Mouse (Mus musculus) gastrocnemius, adult 2 months (tissue): ENCODE measurements around the gene Dusp22. TPM values are rescaled to one million over a fixed set of nuclear protein-coding genes. Genes with fewer than 3 reads are reported as not detected.

ENCODE experiments used
- DNase-seq: peaks from one replicate; pipeline ENCODE4 v3.0.0; 2022
- H3K27ac ChIP-seq: fragments of 200-600 bp; 2 replicates; pipeline ENCODE4 v1.8.1; 2022; ENCODE audit warnings: mild to moderate bottlenecking
- H3K4me3 ChIP-seq: fragments of 200-600 bp; 2 replicates; pipeline ENCODE4 v1.8.1; 2022; ENCODE audit warnings: mild to moderate bottlenecking, moderate library complexity
- CTCF ChIP-seq: fragments of 200-600 bp; IDR thresholded peaks from 2 replicates; pipeline ENCODE4 v1.8.1; 2022; ENCODE audit warnings: antibody characterized with exemption, mild to moderate bottlenecking, moderate library complexity
- intact Hi-C: fragments of 180-260 bp; cut with DNase I; formaldehyde crosslinking; loops from one replicate; pipeline ENCODE4 v1.15.1; 2025
- total RNA-seq, 2 experiments: library from RNA; stranded (reverse); gene quantifications; 2 replicates each; pipeline ENCODE4 v1.2.3; 2021

Gene Dusp22
- total RNA-seq, 2 experiments from 2014 or later, result 36.2 to 59.5 TPM

GRCm38 (mm10) chr13:30730104-30730793 is 70.5 kb downstream of the Dusp22 start:
- no peak overlapping the region for H3K27ac ChIP-seq
- no peak for TF ChIP-seq CTCF
- H3K4me3 ChIP-seq, result no peak overlapping the region
- intact Hi-C loops, result loop anchor here (1.0 kb wide), 1 partner anchor 129 kb away; no protein-coding TSS in a partner anchor
- no peak for DNase-seq

- TF ChIP-seq CTCF, result no peak
- intact Hi-C loops, result no loop called here
- Histone ChIP-seq H3K4me3 (no peak overlapping the region), H3K27ac (no peak overlapping the region)
- no peak for DNase-seq
These were observed 73.1 kb downstream of the Dusp22 start for GRCm38 (mm10) chr13:30732709-30733445.

- Histone ChIP-seq H3K27ac (no peak overlapping the region), H3K4me3 (no peak overlapping the region)
- no peak for DNase-seq
- intact Hi-C loops, result no loop called here
- no peak for TF ChIP-seq CTCF
These were observed 76.9 kb downstream of the Dusp22 start for GRCm38 (mm10) chr13:30736721-30737120.

- H3K27ac ChIP-seq, result no peak overlapping the region
- H3K4me3 ChIP-seq, result no peak overlapping the region
- DNase-seq, result no peak
- intact Hi-C loops, result no loop called here
- TF ChIP-seq CTCF, result no peak
These were observed 77.5 kb downstream of the Dusp22 start for GRCm38 (mm10) chr13:30737257-30737656.

- DNase-seq, result no peak
- TF ChIP-seq CTCF, result no peak
- no peak overlapping the region for H3K27ac ChIP-seq
- no peak overlapping the region for H3K4me3 ChIP-seq
- intact Hi-C loops, result no loop called here
These were observed 78.6 kb downstream of the Dusp22 start for GRCm38 (mm10) chr13:30738310-30738840.

- Histone ChIP-seq H3K4me3 (no peak overlapping the region), H3K27ac (no peak overlapping the region)
- intact Hi-C loops, result no loop called here
- no peak for TF ChIP-seq CTCF
- DNase-seq, result no peak
These were observed 81.4 kb downstream of the Dusp22 start for GRCm38 (mm10) chr13:30741172-30741571.

GRCm38 (mm10) chr13:30742411-30742970 is 82.7 kb downstream of the Dusp22 start:
- no peak for DNase-seq
- TF ChIP-seq CTCF, result no peak
- no peak overlapping the region for H3K4me3 ChIP-seq
- H3K27ac ChIP-seq, result no peak overlapping the region
- intact Hi-C loops, result no loop called here

GRCm38 (mm10) chr13:30745121-30745520 is 85.3 kb downstream of the Dusp22 start:
- no peak for TF ChIP-seq CTCF
- H3K4me3 ChIP-seq, result no peak overlapping the region
- DNase-seq, result no peak
- intact Hi-C loops, result no loop called here
- H3K27ac ChIP-seq, result no peak overlapping the region

- no peak for TF ChIP-seq CTCF
- no peak for DNase-seq
- intact Hi-C loops, result no loop called here
- Histone ChIP-seq H3K27ac (no peak overlapping the region), H3K4me3 (no peak overlapping the region)
These were observed 87.3 kb downstream of the Dusp22 start for GRCm38 (mm10) chr13:30747068-30747467.

- Histone ChIP-seq H3K4me3 (no peak overlapping the region), H3K27ac (no peak overlapping the region)
- intact Hi-C loops, result no loop called here
- no peak for DNase-seq
- TF ChIP-seq CTCF, result no peak
These were observed 87.7 kb downstream of the Dusp22 start for GRCm38 (mm10) chr13:30747504-30747903.

- intact Hi-C loops, result no loop called here
- Histone ChIP-seq H3K4me3 (no peak overlapping the region), H3K27ac (no peak overlapping the region)
- no peak for DNase-seq
- no peak for TF ChIP-seq CTCF
These were observed 88.5 kb downstream of the Dusp22 start for GRCm38 (mm10) chr13:30748321-30748720.

- DNase-seq, result peak; percentile 79
- peak within 1 kb of the TSS; percentile 72 for H3K27ac ChIP-seq
- TF ChIP-seq CTCF, result no peak
- H3K4me3 ChIP-seq, result peak within 1 kb of the TSS; percentile 81
- intact Hi-C loops, result no loop called here
These were observed 89.3 kb downstream of the Dusp22 start, which contains the start of gene Irf4 for GRCm38 (mm10) chr13:30749021-30749556. Irf4 (plus strand) TSS chr13:30749226.
